Mouse (Mus musculus) testis, postnatal 10 days (tissue): ENCODE measurements around the gene Gda.
A peak's percentile ranks its signal among the peaks of the same experiment; 100 is the strongest.

Experiments used
- DNase-seq: peaks from one replicate; pipeline ENCODE4 v3.0.0; 2021; ENCODE audit warnings: low spot score

Gene Gda

DNA sequence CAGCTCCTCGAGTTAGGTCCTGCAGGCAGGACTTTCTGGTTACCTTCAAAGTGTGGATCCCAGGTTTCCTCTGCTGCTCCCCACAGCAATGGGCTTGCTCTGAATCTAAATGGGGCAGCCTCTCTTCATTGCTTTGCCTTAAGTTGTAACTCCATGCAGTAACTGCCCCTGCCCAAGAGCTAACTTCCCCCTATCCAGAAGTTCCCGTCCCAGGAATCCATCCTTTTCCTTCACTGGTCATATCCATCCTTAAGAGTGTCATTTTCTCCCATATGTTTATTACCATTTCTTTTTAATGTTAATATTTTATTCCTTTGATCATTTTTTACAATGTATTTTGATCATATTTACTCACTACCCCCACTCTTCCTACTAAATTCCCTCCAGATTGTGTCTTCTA lies at the start of gene Gda:
TSS of gene Gda (minus strand) at position 101 of the 400 bp plus-strand sequence.
- no peak for DNase-seq

DNA sequence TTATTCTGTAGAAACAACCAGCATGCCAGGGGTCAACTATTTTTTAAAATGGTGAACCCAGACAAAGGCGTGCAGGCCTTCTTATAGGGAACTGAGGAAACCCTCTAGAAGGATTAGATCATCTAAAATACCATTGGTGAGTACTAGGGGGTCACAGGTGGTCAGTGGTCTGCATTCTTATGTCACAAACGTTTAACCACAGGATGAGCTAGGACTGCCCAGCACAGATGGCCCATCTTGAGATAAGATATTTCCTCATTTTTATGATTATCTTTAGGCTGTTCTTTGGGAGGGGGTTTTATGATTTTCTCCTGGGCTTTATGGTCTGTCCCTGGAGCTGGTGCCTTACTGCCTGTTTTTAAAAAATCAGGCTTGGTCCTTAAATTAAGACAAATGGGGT lies 47.0 kb upstream of the Gda start:
- no peak for DNase-seq

DNA sequence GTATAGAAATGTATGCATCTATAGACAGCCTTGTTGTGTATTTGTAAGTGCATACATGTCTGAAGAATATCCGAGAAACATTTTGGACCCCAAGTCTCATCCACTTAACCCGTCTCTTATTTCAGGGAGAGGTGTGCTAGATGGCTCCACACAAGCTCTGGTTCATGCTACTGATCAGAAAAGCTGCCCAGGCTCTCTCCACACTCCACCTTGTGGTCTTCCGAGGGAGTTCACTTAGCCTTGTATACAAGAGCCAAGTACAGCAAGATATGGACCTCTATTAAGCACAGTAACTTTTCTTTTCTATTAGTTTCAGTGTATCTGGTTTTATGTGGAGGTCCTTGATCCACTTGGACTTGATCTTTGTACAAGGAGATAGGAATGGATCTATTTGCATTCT lies 36.9 kb upstream of the Gda start:
- DNase-seq: peak; percentile 64

DNA sequence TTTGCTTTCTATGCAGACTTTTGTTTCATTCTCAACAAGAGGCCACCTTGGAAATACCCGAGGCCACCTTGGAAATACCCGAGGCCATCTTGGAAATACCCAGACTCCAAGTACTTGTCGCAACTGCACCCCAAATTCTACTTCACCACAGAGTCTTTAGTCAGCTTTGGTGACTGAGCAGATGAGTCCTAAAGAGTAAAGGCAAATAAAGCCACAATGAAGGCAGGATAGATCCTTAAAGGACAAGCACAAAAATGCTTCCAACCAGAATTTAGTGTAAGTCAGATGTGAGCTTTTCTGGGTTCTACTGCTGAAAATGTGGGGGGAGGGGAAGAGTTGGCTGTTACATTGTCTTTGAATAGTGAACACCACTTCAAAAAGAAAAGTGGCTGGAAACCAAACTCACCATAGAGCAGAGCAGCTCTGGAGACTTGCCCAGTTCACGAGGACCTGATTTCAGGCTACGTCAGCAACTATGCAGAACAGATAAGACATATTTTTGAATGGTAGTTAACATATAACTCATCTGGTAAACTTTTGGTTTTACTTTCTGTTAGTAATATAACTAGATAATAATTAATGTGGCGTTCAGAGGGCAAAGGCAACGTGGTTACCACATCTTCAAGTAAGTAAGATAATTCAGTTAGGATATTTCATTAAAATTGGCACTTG lies 34.5 kb upstream of the Gda start:
- no peak for DNase-seq

DNA sequence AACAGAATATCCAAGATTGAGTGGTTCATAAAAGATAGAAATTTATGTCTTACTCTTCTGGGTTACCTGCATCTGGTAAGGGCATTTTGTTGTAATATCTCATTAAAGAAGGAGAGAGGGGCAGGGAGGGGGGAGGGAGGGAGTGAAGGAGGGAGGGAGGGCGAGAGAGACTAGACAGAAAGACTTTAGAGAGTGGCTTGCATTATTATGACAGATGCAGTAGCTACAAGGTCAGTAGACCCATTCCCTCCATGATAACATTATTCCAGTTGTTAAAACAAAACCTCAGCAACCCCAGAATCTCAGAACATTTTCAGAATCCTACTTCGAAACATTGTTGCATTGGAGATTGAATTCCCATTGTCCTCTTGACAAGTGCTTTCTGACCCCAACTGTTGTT lies 33.9 kb upstream of the Gda start:
- DNase-seq: no peak

DNA sequence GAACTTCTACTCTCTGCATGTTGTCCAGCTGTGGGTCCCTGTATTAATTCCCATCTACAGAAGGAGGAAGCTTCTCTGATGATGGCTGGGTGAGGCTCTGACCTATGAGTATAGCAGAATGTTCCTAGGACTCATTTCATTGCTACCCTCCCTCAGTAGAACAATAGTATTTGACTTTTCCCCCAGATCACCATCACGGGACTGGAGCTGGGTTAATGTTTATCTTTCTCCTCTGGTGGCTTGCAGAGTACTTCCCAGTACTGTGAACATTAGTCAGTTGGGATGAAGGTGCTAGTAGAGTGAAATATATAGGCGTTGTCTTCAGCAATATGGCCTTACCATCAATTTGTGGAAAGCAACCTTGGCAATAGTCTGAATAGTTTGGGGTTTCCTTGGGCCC lies 31.5 kb upstream of the Gda start:
- DNase-seq: no peak

DNA sequence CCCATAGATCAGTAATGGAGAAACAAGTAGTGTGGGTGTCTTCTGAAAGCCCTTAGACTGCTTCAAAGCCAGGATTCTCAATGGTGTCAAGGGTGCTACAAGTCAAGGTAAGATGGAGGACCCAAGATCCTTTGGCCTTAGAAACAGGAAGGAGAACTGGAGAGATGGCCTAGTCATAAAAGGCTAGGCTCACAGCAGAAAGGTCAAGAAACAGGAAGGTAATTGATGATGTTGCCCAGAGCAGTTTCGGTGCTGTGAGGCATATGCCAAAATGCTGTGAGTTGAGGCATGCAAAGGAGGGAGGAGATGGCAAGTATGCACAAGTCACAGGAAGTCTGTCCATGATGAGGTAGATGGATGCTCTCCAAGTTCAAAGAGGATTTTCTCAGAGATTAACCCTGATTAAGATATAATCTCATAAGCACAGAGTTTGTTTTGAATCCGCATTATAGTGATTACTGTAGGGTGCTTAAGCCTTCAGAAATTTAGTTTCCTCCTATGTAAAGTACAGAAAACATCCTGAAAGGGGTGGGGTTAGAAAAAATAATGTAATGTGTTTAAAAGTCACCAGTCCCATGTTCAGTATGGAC lies 26.2 kb upstream of the Gda start:
- DNase-seq: no peak

DNA sequence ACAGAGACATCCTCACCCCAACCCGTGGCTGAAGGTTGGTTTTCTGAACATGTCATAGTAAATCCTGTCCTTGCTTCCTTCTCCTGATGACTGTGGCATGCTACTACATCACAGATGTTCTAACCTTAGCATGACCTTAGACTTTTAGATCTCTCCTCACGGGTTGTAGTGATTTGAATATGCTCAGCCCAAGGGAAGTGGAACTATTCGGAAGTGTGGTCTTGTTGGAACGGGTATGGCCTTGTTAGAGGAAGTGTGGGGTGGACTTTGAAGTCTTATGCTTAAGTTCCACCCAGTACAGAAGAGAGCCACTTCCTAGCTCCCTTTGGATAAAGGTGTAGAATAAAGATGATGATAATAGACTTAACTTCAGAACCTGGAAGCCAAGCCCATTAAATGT lies 22.6 kb upstream of the Gda start:
- DNase-seq: no peak

DNA sequence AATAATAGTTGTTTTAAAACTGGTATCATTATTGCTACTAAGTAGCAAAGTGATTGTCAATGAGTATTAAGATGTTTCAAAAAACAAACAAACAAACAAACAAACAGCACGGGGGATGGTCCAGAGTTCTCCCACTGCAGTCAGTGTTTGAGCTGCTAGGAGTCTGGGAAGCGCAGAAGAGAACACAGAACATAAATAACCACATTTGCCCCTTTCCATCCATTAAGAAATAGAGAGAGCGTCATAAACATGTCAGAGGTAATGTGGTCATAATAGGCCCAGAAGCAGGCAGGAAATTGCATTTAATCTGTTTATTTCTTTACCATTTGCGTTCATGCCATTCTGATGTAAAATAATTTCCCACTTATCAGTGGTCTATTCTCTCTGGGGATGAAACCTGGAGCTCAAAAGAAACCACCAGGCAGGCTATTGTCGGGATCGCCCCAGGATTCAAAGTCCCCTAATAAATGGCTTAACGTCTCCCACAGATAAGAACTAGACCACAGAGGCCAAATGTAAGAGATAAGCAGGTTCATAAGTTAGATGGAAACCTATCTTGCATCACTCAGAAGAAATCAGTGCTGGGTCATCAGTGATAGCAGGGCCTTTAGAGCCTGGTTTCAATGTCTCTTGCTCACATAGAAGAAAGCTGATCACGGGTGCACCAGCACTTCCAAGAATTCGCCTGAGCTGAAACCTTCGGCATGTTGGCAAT lies 20.7 kb upstream of the Gda start:
- no peak for DNase-seq

DNA sequence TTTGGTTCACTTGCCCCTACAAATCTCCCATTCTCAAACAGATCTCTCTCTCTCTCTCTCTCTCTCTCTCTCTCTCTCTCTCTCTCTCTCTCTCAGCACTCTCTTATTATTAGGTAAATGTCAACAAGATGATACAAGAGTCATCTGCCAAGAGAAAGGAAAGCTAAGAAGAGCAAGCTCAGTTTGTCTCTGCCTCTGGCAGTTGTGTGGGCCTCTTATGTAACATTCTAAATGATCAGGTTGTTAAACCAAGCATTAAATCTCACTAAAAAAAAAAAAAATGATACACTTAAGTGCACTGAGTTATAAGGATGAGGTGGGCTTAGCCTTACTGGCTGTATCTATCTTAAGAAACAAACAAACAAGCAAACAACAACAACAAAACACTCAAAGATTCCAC lies 18.1 kb upstream of the Gda start:
- DNase-seq: no peak

DNA sequence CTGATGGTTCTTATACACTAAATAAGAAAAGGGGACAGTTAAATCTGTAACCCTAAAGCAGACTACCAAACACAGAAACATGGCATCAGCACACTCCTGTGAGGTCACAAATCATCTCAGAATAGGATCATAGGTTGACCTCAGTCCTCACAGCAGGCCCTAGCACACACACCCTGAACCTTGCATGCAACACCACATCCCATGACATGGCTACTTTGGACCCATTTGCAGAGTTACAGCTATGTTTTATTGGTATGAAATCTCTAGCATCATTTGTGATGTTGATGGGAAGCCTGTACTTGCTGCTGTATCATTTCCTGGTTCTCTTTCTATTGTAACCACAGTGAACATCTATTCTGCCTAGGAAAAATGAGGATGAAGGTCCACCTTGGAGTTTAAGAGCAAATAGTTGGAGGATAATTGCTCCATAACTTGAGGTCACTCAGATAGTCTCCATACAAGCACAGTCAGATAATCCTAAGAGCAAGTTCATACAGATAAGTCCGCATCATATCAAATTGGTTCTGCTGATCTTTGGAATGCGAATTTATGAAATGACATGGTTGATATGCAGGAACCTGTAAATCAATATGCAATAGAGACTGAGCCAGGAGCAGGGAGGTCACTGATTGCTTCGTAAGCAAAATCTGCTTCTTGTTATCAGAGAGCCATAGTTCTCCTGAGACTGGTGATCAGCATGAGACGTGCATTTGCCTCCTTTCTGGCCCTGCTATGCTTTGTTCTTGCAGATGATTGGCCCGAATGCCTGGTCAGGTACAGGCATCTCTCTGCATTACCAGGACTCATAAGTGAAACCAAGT lies 14.1 kb upstream of the Gda start:
- DNase-seq: no peak

DNA sequence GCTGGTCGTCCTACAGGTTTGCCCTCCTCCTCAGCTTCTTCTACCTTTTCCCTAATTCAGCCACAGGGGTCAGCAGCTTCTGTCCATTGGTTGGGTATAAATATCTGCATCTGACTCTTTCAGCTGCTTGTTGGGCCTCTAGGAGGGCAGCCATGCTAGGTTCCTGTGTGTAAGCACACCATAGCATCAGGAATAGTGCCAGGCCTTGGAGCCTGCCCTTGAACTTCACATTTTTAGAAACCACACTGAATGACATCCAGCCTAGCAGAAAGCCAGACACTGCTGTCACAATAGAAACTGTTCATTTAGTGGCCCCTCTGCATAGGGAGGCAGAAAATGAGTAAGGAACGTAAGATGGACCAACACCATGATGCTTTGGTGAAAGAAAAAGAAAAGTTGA lies 8.9 kb upstream of the Gda start:
- no peak for DNase-seq

DNA sequence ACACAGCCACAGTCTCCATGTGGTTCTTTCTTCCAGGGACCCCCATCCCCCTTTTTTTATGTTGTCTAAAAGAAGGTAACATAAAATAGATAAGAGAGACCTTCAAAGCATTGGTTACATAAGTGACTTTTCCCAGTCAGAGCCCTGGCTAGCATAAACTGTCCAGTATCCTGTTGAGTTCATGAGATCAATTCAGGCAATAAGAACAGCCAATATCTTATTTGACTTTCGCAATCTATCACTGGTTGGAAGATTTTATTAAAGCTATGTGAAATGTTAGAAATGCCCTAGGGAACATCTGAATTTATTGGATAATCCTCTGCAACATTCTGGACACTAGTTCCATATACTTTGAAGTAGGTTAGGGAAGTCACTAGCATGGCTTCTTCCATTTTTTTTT lies 7.8 kb upstream of the Gda start:
- no peak for DNase-seq

DNA sequence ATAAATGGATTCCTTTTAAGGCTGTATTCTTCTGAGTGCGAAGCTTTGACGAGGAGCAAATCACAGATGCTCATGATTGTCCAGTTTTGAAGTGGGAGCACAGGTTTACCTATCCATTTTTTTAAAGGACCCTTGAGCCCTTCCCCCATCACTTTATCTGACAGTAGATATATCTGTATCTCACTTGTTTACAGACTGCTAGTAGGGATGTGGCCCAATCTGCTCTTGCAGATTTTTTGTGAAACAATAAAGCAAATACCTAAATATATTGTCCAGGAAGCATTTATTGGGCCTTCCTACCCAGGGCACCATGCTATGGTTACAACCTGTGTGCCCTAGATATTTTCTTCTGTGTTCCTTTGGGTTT lies 6.8 kb upstream of the Gda start:
- no peak for DNase-seq

DNA sequence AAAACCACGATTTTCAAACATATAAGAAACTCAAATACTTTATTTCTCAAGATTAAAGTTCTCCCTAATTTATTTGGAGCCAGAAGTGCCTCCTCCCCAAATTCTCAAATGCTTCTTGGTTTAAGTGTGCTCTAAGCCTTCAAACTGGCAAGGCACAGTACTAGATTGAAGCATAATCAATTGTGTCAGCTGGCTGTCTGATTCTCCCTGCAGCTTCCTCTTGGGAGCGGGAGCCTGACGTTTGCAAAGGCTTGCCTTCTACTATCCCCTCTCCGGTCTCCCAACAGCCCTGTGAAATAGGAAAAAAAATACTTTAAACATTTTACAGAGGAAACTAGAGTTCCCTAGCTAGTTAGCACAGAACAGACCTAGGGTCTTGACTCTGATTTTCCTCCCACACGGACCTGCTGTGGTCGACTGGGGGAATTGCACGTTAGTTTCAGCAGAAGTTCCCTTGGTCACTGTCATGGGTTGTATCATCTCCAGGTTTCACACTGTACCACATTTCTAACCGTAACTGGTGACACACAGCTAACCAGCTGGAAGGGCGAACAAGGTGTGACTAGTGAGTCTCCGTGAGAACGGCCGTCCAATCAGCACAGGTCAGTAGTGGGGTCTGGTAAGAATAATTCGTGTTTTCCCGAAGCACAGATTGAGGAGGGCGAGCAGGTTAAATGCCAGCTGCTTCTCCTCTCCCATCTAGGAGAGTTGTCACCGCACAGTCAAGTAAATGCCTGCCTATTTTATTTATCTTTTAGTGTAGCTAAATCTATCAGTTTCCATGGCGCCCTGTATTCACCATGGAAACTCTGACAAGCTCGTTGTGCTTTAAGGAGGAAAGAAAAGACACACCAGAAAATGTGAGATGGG lies 6.2 kb upstream of the Gda start:
- no peak for DNase-seq

DNA sequence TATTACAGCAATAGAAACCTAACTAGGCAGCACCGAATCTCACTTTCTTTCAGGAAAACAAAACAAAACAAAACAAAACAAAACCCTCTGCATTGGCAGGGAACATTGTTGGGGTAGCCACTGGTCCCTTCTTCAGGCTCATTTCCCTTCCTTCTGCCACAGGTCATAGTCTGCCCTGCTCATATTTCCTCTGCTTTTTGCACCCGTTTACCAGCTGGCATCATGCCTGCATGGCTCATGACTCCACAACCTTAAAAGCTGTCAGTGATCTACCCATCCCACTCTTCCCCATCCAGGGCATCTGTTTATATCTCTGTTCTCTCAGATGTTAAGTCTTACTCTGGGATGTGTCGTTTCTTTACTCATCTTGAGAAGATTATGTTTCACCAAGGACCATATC lies 5.3 kb upstream of the Gda start:
- no peak for DNase-seq

DNA sequence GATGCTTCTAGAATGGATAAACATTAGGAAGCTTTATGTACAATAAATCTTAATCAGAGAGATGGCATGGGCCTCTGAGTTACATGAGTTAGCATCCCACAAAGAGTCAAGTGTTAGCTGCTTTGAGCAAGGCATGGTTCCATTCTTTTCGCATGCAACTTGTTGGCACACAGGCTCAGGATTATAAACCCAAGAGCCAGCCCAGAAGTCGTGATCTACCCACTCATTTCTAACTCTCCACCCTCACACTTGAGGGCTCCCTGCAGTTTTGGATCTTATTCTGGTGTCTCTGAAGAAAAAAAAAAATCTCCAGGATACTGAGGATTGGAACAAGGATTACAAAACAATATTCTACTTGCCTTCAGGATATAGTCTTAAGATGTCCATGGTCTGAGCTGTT lies 4.5 kb upstream of the Gda start:
- no peak for DNase-seq

DNA sequence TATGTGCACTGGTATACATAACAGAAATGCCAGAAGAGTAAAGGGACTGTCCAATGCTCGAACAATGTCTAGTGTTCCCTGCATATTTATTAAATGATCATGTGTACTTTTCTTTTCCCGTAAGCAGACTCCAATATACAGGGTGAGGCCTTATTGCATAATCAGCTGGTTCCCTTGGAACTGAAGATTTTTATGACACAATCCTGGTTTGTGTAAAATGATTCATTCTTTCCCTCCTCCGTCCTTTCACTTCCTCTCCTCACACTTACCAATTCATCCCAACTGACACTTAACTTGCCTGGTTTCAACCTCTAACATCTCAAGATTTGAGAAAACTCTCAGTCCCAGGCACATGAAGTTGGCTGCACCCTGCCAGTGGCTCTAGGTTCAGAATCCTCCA lies 3.5 kb upstream of the Gda start:
- no peak for DNase-seq

DNA sequence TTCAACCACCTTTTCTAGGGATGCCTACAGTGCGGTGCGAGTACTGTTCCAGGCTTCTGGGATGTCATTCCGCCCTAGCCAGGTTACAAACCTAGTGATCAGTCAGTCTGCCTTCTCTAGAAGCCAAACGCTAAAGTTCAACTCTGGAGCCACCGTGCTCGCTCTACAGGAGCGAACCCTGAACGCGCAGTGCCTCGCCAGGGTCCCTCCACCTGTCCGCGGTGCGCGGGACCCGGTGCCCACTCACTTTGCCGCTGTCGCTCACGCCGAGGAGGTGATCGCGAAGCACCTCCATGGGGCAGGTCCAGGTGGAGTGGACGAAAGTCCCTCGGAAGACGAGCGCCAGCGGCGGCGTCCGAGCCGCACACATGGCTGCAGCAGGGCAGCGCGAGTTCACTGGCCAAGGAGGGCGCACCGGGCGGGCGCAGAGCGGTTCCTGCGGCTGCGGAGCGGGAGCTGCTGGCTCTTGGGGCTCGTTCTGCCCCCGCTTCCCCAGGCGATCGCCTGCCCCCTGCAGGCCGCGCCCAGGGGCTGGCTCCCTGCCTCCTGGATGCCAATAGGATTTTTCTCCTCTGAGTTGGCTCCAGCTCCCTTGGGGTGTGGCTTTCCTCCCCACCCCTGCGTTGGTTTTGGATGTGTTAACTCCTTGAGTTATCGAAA lies 994 bp downstream of the Gda start:
- peak; percentile 67 for DNase-seq

DNA sequence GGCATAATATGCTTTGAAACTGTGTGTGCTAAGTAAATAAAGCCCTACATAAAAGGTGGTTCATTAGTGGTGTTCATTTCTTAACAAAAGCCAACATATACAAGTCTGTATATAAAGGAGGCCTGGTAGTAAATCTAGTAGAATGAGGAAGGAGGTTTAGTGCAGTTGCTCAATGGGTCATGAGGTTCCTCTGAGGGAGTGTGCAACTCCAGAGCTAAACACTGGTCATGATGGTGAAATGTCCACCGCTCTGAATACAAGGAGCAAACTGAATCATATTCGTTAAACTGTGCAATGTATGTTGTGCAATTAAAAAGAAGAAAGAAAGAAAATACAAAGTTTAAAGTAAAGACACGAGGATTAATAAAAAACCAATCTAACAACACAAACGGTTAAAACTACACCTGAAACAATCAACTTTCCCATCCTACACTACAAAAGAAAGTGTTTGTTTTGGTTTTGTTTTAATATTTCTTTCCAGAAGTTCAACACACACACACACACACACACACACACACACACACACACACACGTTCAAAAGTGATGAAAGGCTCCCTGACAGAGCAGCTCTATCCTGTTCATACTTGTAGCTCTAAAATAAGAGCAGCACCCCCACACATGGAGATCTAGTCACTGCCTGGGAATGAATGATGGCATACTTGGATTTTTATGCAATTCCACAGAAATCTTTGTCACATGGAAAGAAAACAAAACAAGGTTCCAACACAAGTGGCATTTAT lies 11.9 kb downstream of the Gda start:
- DNase-seq: no peak

DNA sequence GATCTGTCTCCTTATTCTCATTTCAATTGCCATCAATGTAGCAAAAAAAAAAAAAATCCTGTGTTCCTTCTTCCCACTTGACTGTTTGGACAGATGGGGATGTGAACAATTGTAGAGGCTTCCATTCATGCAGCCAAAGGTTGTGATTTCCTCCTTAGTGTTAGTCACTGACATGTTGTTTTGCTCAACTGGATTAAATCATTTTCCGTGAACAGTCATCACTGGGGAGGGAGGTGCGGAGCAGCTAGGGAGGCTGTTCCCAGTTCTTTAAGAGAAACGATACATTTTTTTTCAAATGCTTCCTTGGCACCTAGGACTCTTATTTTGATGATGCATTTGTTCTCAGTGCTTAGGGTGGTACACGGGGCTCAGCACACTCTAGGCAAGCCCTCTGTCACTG lies 15.8 kb downstream of the Gda start:
- DNase-seq: no peak
